Mouse (Mus musculus) kidney, embryonic 16.5 days (tissue): ENCODE results near the gene Tomm40. TPM values are rescaled to one million over a fixed set of nuclear protein-coding genes. Genes with fewer than 3 reads are reported as not detected.
"Not testable (repeated sequence)": the region's sequence is repeated elsewhere in the genome, so short reads cannot be mapped to it uniquely, and the experiment has no call there.

Experiments used
- ATAC-seq: fragments of 200-750 bp; cut with Nextera tagmentation; 2 replicates; pipeline ENCODE4 v1.8.0; 2017; ENCODE audit warnings: moderate TSS enrichment; ENCODE audit not compliant: low FRiP score, low TSS enrichment
- H3K27ac ChIP-seq: fragments of 300-500 bp; sonication (generic); 2 replicates; pipeline ENCODE4 v1.5.1; 2014; ENCODE audit warnings: low read length
- H3K27me3 ChIP-seq: fragments of 300-500 bp; sonication (generic); 2 replicates; pipeline ENCODE4 v1.6.1; 2014; ENCODE audit warnings: low read length, control low read depth, mixed read lengths; ENCODE audit not compliant: insufficient read depth
- H3K36me3 ChIP-seq: fragments of 300-500 bp; sonication (generic); 2 replicates; pipeline ENCODE4 v1.6.1; 2014; ENCODE audit warnings: low read length, control low read depth, mixed read lengths; ENCODE audit not compliant: insufficient read depth
- H3K4me1 ChIP-seq: fragments of 300-500 bp; sonication (generic); 2 replicates; pipeline ENCODE4 v1.6.1; 2014; ENCODE audit warnings: low read length, control low read depth, mixed read lengths; ENCODE audit not compliant: insufficient read depth
- H3K4me2 ChIP-seq: fragments of 300-500 bp; sonication (generic); replicated peaks from 2 replicates; pipeline ENCODE4 v1.6.1; 2014; ENCODE audit warnings: low read depth, low read length
- H3K4me3 ChIP-seq: fragments of 300-500 bp; sonication (generic); 2 replicates; pipeline ENCODE4 v1.5.1; 2014; ENCODE audit warnings: mild to moderate bottlenecking, low read length
- H3K9ac ChIP-seq: fragments of 300-500 bp; sonication (generic); replicated peaks from 2 replicates; pipeline ENCODE4 v1.6.1; 2014; ENCODE audit warnings: low read length
- H3K9me3 ChIP-seq: fragments of 300-500 bp; sonication (generic); 2 replicates; pipeline ENCODE4 v1.6.1; 2016; ENCODE audit warnings: low read length, control low read depth
- WGBS: fragments of 180-500 bp; shearing (Covaris S2); extraction: QIAGEN DNeasy Blood & Tissue Kit; methylation state at CpG from one replicate; pipeline ENCODE4 v1.1.7; 2014; 5-methylcytosine and 5-hydroxymethylcytosine counted together
- polyA plus RNA-seq: library from polyadenylated mRNA; unstranded; fragments of >200 nt; fragmentation: Nextera tagmentation; extraction: Ambion mirVana; gene quantifications from 2 replicates; pipeline ENCODE4 v1.2.1, GENCODE M21; 2015

Tomm40 gene
- polyA plus RNA-seq, 1 experiment from 2014 or later, result 153 TPM

DNA sequence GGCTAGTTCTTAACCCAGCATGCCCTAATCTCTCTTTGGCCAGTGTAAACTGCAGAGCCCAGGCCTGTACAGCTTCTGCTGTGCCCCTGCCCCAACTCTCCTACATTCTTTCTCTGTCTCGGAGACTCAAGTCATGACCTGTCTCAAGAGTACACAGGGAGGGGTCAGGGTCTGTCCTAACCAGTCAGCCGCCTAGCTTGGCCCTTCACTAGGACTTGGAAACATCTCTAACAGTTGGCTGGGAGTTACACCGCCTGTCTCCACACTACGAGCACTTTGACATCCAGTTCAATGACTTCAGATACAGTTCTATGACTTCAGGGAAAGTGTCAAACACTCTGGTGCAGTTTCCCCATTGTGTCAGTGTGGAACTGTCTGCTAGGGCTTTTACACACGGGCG is 23.8 kb downstream of the Tomm40 start:
- WGBS, result 65% methylated on average over 6 of the region's 6 CpGs
- H3K9ac ChIP-seq, result 0 out of 2 replicates have a peak overlapping the region, but pooled peaks have one; percentile 10
- H3K36me3 ChIP-seq, result no peaks in the 10 kb centered on the region
- H3K27ac ChIP-seq, result no peak overlapping the region
- no peak overlapping the region for H3K4me3 ChIP-seq
- no peaks in the 10 kb centered on the region for H3K9me3 ChIP-seq
- H3K4me1 ChIP-seq, result peaks cover 20% of the 10 kb centered on the region
- no peak for ATAC-seq
- H3K27me3 ChIP-seq, result no peaks in the 10 kb centered on the region
- peak overlapping the region; percentile 9; the same call in 1 of the 2 replicates for H3K4me2 ChIP-seq

- Histone ChIP-seq H3K4me3 (no peak overlapping the region), H3K36me3 (no peaks in the 10 kb centered on the region), H3K4me2 (no peak overlapping the region), H3K9ac (no peak overlapping the region), H3K27ac (no peak overlapping the region), H3K9me3 (no peaks in the 10 kb centered on the region), H3K27me3 (no peaks in the 10 kb centered on the region), H3K4me1 (peaks cover 20% of the 10 kb centered on the region)
- WGBS, result 77% methylated on average over 4 of the region's 4 CpGs
- ATAC-seq, result no peak
Measured at GRCm38 (mm10) chr7:19690845-19691244, 24.4 kb downstream of the Tomm40 start.

- no peak overlapping the region for H3K4me2 ChIP-seq
- no peak overlapping the region for H3K27ac ChIP-seq
- no peak for ATAC-seq
- H3K9me3 ChIP-seq, result no peaks in the 10 kb centered on the region
- H3K36me3 ChIP-seq, result no peaks in the 10 kb centered on the region
- no peak overlapping the region for H3K4me3 ChIP-seq
- no peak overlapping the region for H3K9ac ChIP-seq
- WGBS, result 90% methylated on average over 2 of the region's 2 CpGs
- peaks cover 17% of the 10 kb centered on the region for H3K4me1 ChIP-seq
- no peaks in the 10 kb centered on the region for H3K27me3 ChIP-seq
Measured at GRCm38 (mm10) chr7:19688611-19689010, 26.6 kb downstream of the Tomm40 start.

GRCm38 (mm10) chr7:19688101-19688500 is 27.1 kb downstream of the Tomm40 start:
- Histone ChIP-seq H3K4me1 (peaks cover 13% of the 10 kb centered on the region), H3K27me3 (no peaks in the 10 kb centered on the region), H3K4me2 (no peak overlapping the region), H3K4me3 (no peak overlapping the region), H3K9me3 (no peaks in the 10 kb centered on the region), H3K27ac (no peak overlapping the region), H3K9ac (no peak overlapping the region), H3K36me3 (no peaks in the 10 kb centered on the region)
- 92% methylated on average over 10 of the region's 10 CpGs for WGBS
- no peak for ATAC-seq

DNA sequence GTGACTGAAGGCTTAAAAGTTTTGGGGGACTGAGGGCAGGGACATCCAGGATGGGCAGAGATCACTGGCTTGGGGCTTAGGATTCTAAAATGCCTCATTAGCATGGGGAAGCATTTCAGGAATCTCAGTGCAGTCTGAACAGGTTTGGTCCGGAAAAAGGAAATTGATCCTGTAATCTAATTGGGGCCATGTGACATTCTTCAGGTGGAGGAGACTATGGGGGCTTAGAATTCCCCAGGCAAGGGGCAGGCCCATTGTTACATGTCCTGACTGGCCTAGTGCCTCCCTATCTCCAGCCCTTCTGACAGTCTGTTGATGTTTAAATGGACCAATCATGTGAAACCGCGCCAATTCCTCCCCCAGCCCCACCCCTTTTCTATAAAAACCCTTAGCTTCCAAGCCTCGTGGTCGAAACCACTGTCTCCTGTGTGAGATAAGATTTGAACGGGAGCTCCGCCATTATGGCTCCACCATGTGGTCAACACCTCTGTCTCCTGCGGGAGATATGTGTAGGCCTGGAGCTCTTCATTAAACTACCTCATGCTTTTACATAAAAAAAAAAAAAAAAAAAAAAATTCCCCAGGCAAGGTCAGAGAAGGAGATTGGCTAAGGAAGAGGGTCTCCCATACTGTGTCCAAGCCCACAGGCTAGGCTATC is 28.2 kb downstream of the Tomm40 start:
- H3K27ac ChIP-seq, H3K4me3 ChIP-seq, H3K27me3 ChIP-seq, H3K4me1 ChIP-seq, H3K36me3 ChIP-seq, H3K4me2 ChIP-seq, H3K9ac ChIP-seq, H3K9me3 ChIP-seq: not testable (repeated sequence)
- 69% methylated on average over 8 of the region's 8 CpGs for WGBS
- 0 out of 2 replicates have a peak, but pooled peaks have one; percentile 6 for ATAC-seq

- Histone ChIP-seq H3K9ac (no peak overlapping the region), H3K27me3 (no peaks in the 10 kb centered on the region), H3K4me2 (no peak overlapping the region), H3K4me3 (no peak overlapping the region), H3K9me3 (no peaks in the 10 kb centered on the region), H3K27ac (no peak overlapping the region; the same call in 1 of the 2 replicates), H3K36me3 (no peaks in the 10 kb centered on the region), H3K4me1 (no peaks in the 10 kb centered on the region; the same call in 1 of the 2 replicates)
- WGBS, result 86% methylated on average over 6 of the region's 6 CpGs
- ATAC-seq, result 0 out of 2 replicates have a peak, but pooled peaks have one; percentile 5
Measured at GRCm38 (mm10) chr7:19686521-19686920, 28.7 kb downstream of the Tomm40 start.

DNA sequence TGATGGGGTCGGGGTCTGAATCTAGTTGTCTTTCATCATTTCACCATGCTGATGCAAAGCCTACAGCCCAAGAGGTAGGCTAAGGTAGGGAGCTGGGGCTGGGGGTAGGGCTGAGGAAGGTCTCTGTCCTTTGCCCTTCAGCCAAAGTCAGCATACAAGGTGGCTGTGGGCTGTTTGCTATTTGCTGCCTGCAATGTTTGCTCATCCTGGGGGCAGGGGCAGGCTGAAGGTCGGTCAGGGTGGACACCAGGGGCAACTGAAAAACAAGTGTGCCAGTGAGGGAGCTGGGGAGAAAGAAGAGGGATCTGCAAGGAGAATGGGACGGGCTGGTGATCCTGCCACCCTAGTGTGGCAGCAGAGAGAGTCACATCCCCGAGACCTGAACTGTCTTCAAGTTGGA is 29.9 kb downstream of the Tomm40 start:
- ATAC-seq, result no peak
- Histone ChIP-seq H3K4me3 (no peak overlapping the region), H3K4me1 (no peaks in the 10 kb centered on the region), H3K36me3 (no peaks in the 10 kb centered on the region), H3K9ac (no peak overlapping the region), H3K9me3 (no peaks in the 10 kb centered on the region), H3K27ac (no peak overlapping the region), H3K27me3 (no peaks in the 10 kb centered on the region), H3K4me2 (no peak overlapping the region)
- 63% methylated on average over 4 of the region's 4 CpGs for WGBS

- H3K4me1 ChIP-seq, result no peaks in the 10 kb centered on the region
- H3K27me3 ChIP-seq, result no peaks in the 10 kb centered on the region
- no peak overlapping the region for H3K4me2 ChIP-seq
- H3K9me3 ChIP-seq, result no peaks in the 10 kb centered on the region
- H3K36me3 ChIP-seq, result no peaks in the 10 kb centered on the region
- no peak overlapping the region for H3K4me3 ChIP-seq
- no peak for ATAC-seq
- no peak overlapping the region for H3K27ac ChIP-seq
- 71% methylated on average over 6 of the region's 6 CpGs for WGBS
- no peak overlapping the region for H3K9ac ChIP-seq
Measured at GRCm38 (mm10) chr7:19683771-19684201, 31.5 kb downstream of the Tomm40 start.

GRCm38 (mm10) chr7:19682979-19683378 is 32.3 kb downstream of the Tomm40 start:
- H3K9ac ChIP-seq, result no peak overlapping the region
- ATAC-seq, result no peak
- H3K36me3 ChIP-seq, result no peaks in the 10 kb centered on the region
- WGBS, result 66% methylated on average over 3 of the region's 3 CpGs
- H3K27ac ChIP-seq, result no peak overlapping the region
- H3K4me2 ChIP-seq, result no peak overlapping the region
- no peaks in the 10 kb centered on the region for H3K4me1 ChIP-seq
- no peak overlapping the region for H3K4me3 ChIP-seq
- H3K9me3 ChIP-seq, result no peaks in the 10 kb centered on the region
- no peaks in the 10 kb centered on the region for H3K27me3 ChIP-seq

GRCm38 (mm10) chr7:19681202-19681694 is 34.0 kb downstream of the Tomm40 start, which contains the start of the genes Gm44805 and Apoc4:
Gene Gm44805, minus strand, starts transcription at chr7:19681423.
Gene Apoc4, minus strand, starts transcription at chr7:19681479.
- no peak within 1 kb of the TSS for H3K4me2 ChIP-seq
- H3K36me3 ChIP-seq, result no peaks in the 10 kb centered on the region
- no peak within 1 kb of the TSS for H3K9ac ChIP-seq
- 56% methylated on average over 8 of the region's 8 CpGs for WGBS
- no peak for ATAC-seq
- H3K4me3 ChIP-seq, result no peak within 1 kb of the TSS
- H3K27ac ChIP-seq, result no peak within 1 kb of the TSS
- H3K4me1 ChIP-seq, result no peaks in the 10 kb centered on the region
- H3K9me3 ChIP-seq, result no peaks in the 10 kb centered on the region
- no peaks in the 10 kb centered on the region for H3K27me3 ChIP-seq
